Mouse (Mus musculus) E14TG2a.4 (cell line): ENCODE measurements around the gene B4galt1.

ENCODE experiments used
- CTCF ChIP-seq: conservative IDR thresholded peaks from 2 replicates; pipeline ENCODE4 v1.5.1; 2014; ENCODE audit warnings: low read length
- NANOG ChIP-seq: IDR thresholded peaks from 2 replicates; pipeline ENCODE4 v1.6.1; 2014; ENCODE audit warnings: borderline replicate concordance, low read length, mixed read lengths
- POU5F1 ChIP-seq: IDR thresholded peaks from 2 replicates; pipeline ENCODE4 v1.6.1; 2014; ENCODE audit warnings: low read length, borderline replicate concordance

DNA sequence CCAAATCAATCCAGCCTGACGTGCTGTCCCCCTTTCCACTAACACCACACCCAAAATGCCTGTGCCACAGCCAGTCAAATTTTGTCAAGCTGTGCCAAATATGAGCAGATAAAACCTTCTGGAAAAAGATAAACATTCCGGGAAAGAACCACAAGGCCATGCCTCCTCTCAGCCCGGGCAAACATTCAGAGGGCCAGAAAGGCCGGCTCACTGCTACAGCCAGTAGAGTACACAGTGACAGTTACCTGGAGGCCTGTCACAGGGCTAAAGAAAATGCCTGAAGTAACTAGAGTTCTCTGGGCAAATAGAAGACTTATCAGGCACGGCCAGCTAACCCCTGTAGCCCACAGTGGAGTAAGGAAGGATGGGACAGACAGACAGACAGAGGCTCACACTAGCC lies 3.2 kb downstream of the B4galt1 start:
- TF ChIP-seq CTCF (no peak), NANOG (no peak), POU5F1 (no peak)
